Mouse (Mus musculus): ENCODE measurements around the gene Ildr1. TPM values are rescaled to one million over a fixed set of nuclear protein-coding genes. Genes with fewer than 3 reads are reported as not detected.

Gene Ildr1
- polyA plus RNA-seq, 1 experiment from 2014 or later = not detected

GRCm38 (mm10) chr16:36733827-36734226, 40.0 kb downstream of the Ildr1 start:
- no peaks in the 10 kb centered on the region for H3K9me3 ChIP-seq (ENCODE audit: control insufficient read depth, low read length)
- 80% methylated on average over 1 of the region's 1 CpGs for WGBS
- no peak overlapping the region for H3K9ac ChIP-seq (ENCODE audit: low read depth, low read length)
- no peaks in the 10 kb centered on the region for H3K27me3 ChIP-seq (replicated peaks; ENCODE audit: control insufficient read depth, insufficient read depth, low read length)
- H3K27ac ChIP-seq (ENCODE audit: low read depth, low read length) = no peak overlapping the region
- H3K4me3 ChIP-seq (ENCODE audit: low read depth, low read length) = no peak overlapping the region
- H3K36me3 ChIP-seq (ENCODE audit: control insufficient read depth, insufficient read depth, low read length) = no peaks in the 10 kb centered on the region
- DNase-seq (ENCODE audit: low spot score) (no peak), ATAC-seq (replicated peaks; ENCODE audit: low FRiP score) (no peak)
- H3K4me2 ChIP-seq = no peak overlapping the region
- H3K4me1 ChIP-seq (replicated peaks; ENCODE audit: control insufficient read depth, insufficient read depth, low read length) = no peaks in the 10 kb centered on the region

- no peak for ATAC-seq (replicated peaks; ENCODE audit: low FRiP score)
- H3K27me3 ChIP-seq (replicated peaks; ENCODE audit: control insufficient read depth, insufficient read depth, low read length) = no peaks in the 10 kb centered on the region
- DNase-seq (ENCODE audit: low spot score) = no peak
- WGBS = 81% methylated on average over 3 of the region's 3 CpGs
- H3K4me1 ChIP-seq (replicated peaks; ENCODE audit: control insufficient read depth, insufficient read depth, low read length) = no peaks in the 10 kb centered on the region
- no peaks in the 10 kb centered on the region for H3K9me3 ChIP-seq (ENCODE audit: control insufficient read depth, low read length)
- H3K27ac ChIP-seq (ENCODE audit: low read depth, low read length) = no peak overlapping the region
- no peak overlapping the region for H3K4me2 ChIP-seq
- no peak overlapping the region for H3K4me3 ChIP-seq (ENCODE audit: low read depth, low read length)
- H3K9ac ChIP-seq (ENCODE audit: low read depth, low read length) = no peak overlapping the region
- H3K36me3 ChIP-seq (ENCODE audit: control insufficient read depth, insufficient read depth, low read length) = no peaks in the 10 kb centered on the region
These were observed 41.6 kb downstream of the Ildr1 start for GRCm38 (mm10) chr16:36735421-36735820.

DNA sequence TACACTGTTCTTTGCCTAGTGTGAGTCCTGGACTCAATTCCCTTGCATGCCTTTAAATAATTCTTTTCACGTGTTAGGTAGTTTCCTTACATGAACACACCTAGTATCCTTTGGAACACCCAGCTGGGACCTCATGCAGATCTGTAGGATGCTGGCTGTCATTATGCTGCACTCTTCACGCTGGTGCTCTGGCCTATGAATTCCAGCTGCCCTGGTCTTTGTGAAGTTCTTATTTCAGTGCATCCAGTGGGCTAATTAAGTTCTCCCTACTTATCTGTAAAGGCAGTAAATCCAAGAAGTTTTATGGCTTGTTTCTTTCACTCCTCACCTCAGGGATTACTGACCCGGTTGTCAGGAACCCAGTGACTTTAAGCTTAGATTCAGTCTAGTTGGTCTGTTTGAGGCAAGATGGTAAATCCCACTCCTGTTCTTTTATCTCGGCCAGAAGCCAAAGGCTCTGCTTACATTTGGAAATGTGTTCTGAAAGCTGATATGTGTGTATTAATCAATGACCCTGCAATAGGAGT, 45.7 kb downstream of the Ildr1 start:
- no peak overlapping the region for H3K9ac ChIP-seq (ENCODE audit: low read depth, low read length)
- ATAC-seq (replicated peaks; ENCODE audit: low FRiP score) (no peak), DNase-seq (ENCODE audit: low spot score) (no peak)
- no peaks in the 10 kb centered on the region for H3K27me3 ChIP-seq (replicated peaks; ENCODE audit: control insufficient read depth, insufficient read depth, low read length)
- no peaks in the 10 kb centered on the region for H3K36me3 ChIP-seq (ENCODE audit: control insufficient read depth, insufficient read depth, low read length)
- no peak overlapping the region for H3K4me3 ChIP-seq (ENCODE audit: low read depth, low read length)
- H3K4me1 ChIP-seq (replicated peaks; ENCODE audit: control insufficient read depth, insufficient read depth, low read length) = no peaks in the 10 kb centered on the region
- no peak overlapping the region for H3K4me2 ChIP-seq
- WGBS = 52% methylated on average over 4 of the region's 4 CpGs
- no peak overlapping the region for H3K27ac ChIP-seq (ENCODE audit: low read depth, low read length)
- no peaks in the 10 kb centered on the region for H3K9me3 ChIP-seq (ENCODE audit: control insufficient read depth, low read length)

DNA sequence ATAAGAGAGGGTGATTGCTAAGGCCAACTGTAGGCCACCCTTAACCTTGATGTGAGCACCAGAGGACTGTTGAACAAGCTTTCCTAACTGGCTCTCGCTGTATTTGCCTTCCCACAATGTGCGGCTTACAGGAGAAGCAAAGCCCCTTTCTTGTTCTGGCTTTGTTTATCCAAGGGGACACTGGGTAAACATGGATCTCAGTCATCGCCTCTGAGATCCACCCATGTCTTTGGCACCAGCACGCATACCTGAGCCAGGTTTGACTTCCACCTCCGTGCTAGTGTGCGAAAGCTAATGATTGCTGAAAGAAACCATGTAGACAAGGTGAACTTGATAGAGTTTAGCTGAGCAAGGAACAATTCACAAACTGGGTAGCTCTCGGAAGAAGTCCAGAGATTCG, 49.8 kb downstream of the Ildr1 start:
- no peaks in the 10 kb centered on the region for H3K4me1 ChIP-seq (replicated peaks; ENCODE audit: control insufficient read depth, insufficient read depth, low read length)
- no peaks in the 10 kb centered on the region for H3K27me3 ChIP-seq (replicated peaks; ENCODE audit: control insufficient read depth, insufficient read depth, low read length)
- no peak overlapping the region for H3K4me2 ChIP-seq
- 75% methylated on average over 8 of the region's 8 CpGs for WGBS
- H3K36me3 ChIP-seq (ENCODE audit: control insufficient read depth, insufficient read depth, low read length) = no peaks in the 10 kb centered on the region
- no peaks in the 10 kb centered on the region for H3K9me3 ChIP-seq (ENCODE audit: control insufficient read depth, low read length)
- no peak overlapping the region for H3K4me3 ChIP-seq (ENCODE audit: low read depth, low read length)
- no peak overlapping the region for H3K9ac ChIP-seq (ENCODE audit: low read depth, low read length)
- DNase-seq (ENCODE audit: low spot score) (no peak), ATAC-seq (replicated peaks; ENCODE audit: low FRiP score) (no peak)
- no peak overlapping the region for H3K27ac ChIP-seq (ENCODE audit: low read depth, low read length)

DNA sequence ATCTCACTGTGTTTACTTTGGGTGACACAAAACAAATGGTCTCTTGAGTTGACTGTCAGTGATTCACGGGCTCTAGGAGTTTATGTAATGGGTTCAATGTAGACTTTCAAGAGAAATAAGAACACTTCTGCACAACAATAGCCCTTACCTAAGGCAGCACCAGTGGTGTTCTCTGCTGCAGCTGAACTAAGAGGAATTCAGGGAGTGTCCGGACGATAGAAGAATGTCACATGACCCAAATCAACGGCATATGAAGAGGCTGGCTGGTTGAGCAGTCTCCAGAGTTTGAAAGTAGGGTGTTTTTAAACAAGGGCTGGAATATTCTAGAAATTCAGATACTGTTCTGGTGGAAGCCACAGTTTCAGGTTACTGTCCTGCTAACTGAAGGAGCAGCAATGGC, 53.3 kb downstream of the Ildr1 start:
- DNase-seq (ENCODE audit: low spot score) = no peak
- H3K4me1 ChIP-seq (replicated peaks; ENCODE audit: control insufficient read depth, insufficient read depth, low read length) = no peaks in the 10 kb centered on the region
- no peak overlapping the region for H3K4me3 ChIP-seq (ENCODE audit: low read depth, low read length)
- no peak overlapping the region for H3K27ac ChIP-seq (ENCODE audit: low read depth, low read length)
- H3K9ac ChIP-seq (ENCODE audit: low read depth, low read length) = no peak overlapping the region
- H3K9me3 ChIP-seq (ENCODE audit: control insufficient read depth, low read length) = no peaks in the 10 kb centered on the region
- H3K27me3 ChIP-seq (replicated peaks; ENCODE audit: control insufficient read depth, insufficient read depth, low read length) = no peaks in the 10 kb centered on the region
- H3K4me2 ChIP-seq = no peak overlapping the region
- 88% methylated on average over 4 of the region's 4 CpGs for WGBS
- ATAC-seq (replicated peaks; ENCODE audit: low FRiP score) = no peak
- no peaks in the 10 kb centered on the region for H3K36me3 ChIP-seq (ENCODE audit: control insufficient read depth, insufficient read depth, low read length)

GRCm38 (mm10) chr16:36747767-36748166, 54.0 kb downstream of the Ildr1 start:
- no peaks in the 10 kb centered on the region for H3K9me3 ChIP-seq (ENCODE audit: control insufficient read depth, low read length)
- WGBS = 63% methylated on average over 2 of the region's 2 CpGs
- H3K9ac ChIP-seq (ENCODE audit: low read depth, low read length) = no peak overlapping the region
- H3K4me2 ChIP-seq = no peak overlapping the region
- no peak overlapping the region for H3K4me3 ChIP-seq (ENCODE audit: low read depth, low read length)
- no peak overlapping the region for H3K27ac ChIP-seq (ENCODE audit: low read depth, low read length)
- H3K27me3 ChIP-seq (replicated peaks; ENCODE audit: control insufficient read depth, insufficient read depth, low read length) = no peaks in the 10 kb centered on the region
- H3K36me3 ChIP-seq (ENCODE audit: control insufficient read depth, insufficient read depth, low read length) = no peaks in the 10 kb centered on the region
- DNase-seq (ENCODE audit: low spot score) (no peak), ATAC-seq (replicated peaks; ENCODE audit: low FRiP score) (no peak)
- H3K4me1 ChIP-seq (replicated peaks; ENCODE audit: control insufficient read depth, insufficient read depth, low read length) = no peaks in the 10 kb centered on the region

DNA sequence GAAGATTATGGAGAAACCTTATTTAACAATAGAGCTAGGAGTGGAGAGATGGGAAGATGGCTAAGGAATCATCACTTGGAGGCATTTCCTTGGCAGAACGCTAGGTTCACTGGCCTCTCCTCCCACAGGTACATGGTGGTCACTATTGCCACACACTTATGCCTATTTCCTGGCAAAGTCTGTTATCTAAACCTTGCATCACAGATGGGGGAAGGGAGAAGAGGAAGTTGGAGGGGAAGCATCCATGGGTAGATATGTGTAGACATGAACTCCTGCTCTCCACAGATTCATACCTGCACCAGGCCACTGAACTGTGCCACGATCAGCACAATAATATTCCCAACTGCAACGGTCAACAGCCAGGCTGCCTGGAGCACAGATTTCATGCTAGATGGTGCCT, 58.2 kb downstream of the Ildr1 start:
- 74% methylated on average over 3 of the region's 3 CpGs for WGBS

DNA sequence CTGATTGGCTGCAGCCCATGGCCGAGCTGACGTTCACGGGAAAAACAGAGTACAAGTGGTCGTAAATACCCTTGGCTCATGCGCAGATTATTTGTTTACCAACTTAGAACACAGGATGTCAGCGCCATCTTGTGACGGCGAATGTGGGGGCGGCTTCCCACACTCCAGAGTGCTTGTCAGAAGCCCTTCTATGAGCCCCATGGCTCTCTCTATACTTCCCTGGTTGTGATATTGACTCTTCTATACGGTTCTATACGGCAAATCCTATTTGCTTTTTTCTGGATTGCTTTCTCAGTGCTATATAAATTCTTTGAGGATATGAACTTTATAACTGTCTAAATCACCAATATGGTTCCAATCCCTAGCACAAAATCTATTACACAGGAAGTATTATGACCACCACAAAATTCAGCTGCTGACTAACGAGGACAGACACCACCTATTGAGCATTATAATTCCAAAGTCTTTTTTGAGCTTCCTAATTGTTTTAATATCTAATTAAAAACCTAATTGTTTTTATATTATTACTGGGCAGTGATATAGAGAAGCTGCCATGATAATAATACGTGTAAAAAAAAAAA, 76.5 kb downstream of the Ildr1 start:
- Histone ChIP-seq H3K36me3 (ENCODE audit: control insufficient read depth, insufficient read depth, low read length) (no peaks in the 10 kb centered on the region), H3K9ac (ENCODE audit: low read depth, low read length) (no peak overlapping the region), H3K9me3 (ENCODE audit: control insufficient read depth, low read length) (no peaks in the 10 kb centered on the region), H3K4me1 (replicated peaks; ENCODE audit: control insufficient read depth, insufficient read depth, low read length) (no peaks in the 10 kb centered on the region), H3K27me3 (replicated peaks; ENCODE audit: control insufficient read depth, insufficient read depth, low read length) (no peaks in the 10 kb centered on the region), H3K27ac (ENCODE audit: low read depth, low read length) (no peak overlapping the region), H3K4me3 (ENCODE audit: low read depth, low read length) (no peak overlapping the region), H3K4me2 (no peak overlapping the region)
- no peak for DNase-seq (ENCODE audit: low spot score)
- no peak; the same call in 1 of the 2 replicates for ATAC-seq (replicated peaks; ENCODE audit: low FRiP score)
- WGBS = 74% methylated on average over 9 of the region's 13 CpGs

More for the DNA sequence above, 58.2 kb downstream of the Ildr1 start:
- Histone ChIP-seq H3K36me3 (ENCODE audit: control insufficient read depth, insufficient read depth, low read length) (no peaks in the 10 kb centered on the region), H3K4me2 (no peak overlapping the region), H3K9me3 (ENCODE audit: control insufficient read depth, low read length) (no peaks in the 10 kb centered on the region), H3K4me1 (replicated peaks; ENCODE audit: control insufficient read depth, insufficient read depth, low read length) (no peaks in the 10 kb centered on the region), H3K4me3 (ENCODE audit: low read depth, low read length) (no peak overlapping the region), H3K27me3 (replicated peaks; ENCODE audit: control insufficient read depth, insufficient read depth, low read length) (no peaks in the 10 kb centered on the region), H3K9ac (ENCODE audit: low read depth, low read length) (no peak overlapping the region), H3K27ac (ENCODE audit: low read depth, low read length) (no peak overlapping the region)
- DNase-seq (ENCODE audit: low spot score) (no peak), ATAC-seq (replicated peaks; ENCODE audit: low FRiP score) (no peak)

DNA sequence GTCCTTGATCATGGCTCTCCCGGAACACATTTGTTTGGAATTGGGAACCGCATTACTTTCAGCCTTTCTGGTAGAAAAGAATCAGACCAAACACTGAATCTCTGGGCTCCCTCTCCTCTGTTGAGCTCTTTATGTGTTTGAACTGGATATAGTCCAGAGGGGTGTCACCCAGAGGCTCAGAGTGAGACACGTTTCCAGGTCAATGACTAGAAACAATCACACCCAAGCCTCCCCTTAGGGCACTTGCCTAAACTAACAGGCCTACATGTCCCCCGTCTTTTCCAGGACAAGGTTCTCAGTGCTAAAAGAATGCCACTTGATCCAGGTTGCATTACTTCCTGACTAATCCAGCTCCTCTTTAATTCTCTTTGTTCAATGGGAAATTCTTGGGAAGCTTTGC, 77.1 kb downstream of the Ildr1 start:
- H3K36me3 ChIP-seq (ENCODE audit: control insufficient read depth, insufficient read depth, low read length) = no peaks in the 10 kb centered on the region
- no peak overlapping the region for H3K27ac ChIP-seq (ENCODE audit: low read depth, low read length)
- no peak overlapping the region for H3K9ac ChIP-seq (ENCODE audit: low read depth, low read length)
- H3K4me2 ChIP-seq = no peak overlapping the region
- H3K27me3 ChIP-seq (replicated peaks; ENCODE audit: control insufficient read depth, insufficient read depth, low read length) = no peaks in the 10 kb centered on the region
- DNase-seq (ENCODE audit: low spot score) (no peak), ATAC-seq (replicated peaks; ENCODE audit: low FRiP score) (no peak)
- no peaks in the 10 kb centered on the region for H3K4me1 ChIP-seq (replicated peaks; ENCODE audit: control insufficient read depth, insufficient read depth, low read length)
- H3K9me3 ChIP-seq (ENCODE audit: control insufficient read depth, low read length) = no peaks in the 10 kb centered on the region
- no peak overlapping the region for H3K4me3 ChIP-seq (ENCODE audit: low read depth, low read length)
- 82% methylated on average over 4 of the region's 4 CpGs for WGBS

Data from liver, embryonic 11.5 days (tissue).